Mouse (Mus musculus) layer of hippocampus, adult 9-11 months (tissue): Measurements from ENCODE around the gene Pcna.
"Not testable (repeated sequence)": the region's sequence is repeated elsewhere in the genome, so short reads cannot be mapped to it uniquely, and the experiment has no call there.

Experiments
- DNase-seq: peaks from one replicate; pipeline ENCODE4 v3.0.0; 2022

Gene Pcna

DNA sequence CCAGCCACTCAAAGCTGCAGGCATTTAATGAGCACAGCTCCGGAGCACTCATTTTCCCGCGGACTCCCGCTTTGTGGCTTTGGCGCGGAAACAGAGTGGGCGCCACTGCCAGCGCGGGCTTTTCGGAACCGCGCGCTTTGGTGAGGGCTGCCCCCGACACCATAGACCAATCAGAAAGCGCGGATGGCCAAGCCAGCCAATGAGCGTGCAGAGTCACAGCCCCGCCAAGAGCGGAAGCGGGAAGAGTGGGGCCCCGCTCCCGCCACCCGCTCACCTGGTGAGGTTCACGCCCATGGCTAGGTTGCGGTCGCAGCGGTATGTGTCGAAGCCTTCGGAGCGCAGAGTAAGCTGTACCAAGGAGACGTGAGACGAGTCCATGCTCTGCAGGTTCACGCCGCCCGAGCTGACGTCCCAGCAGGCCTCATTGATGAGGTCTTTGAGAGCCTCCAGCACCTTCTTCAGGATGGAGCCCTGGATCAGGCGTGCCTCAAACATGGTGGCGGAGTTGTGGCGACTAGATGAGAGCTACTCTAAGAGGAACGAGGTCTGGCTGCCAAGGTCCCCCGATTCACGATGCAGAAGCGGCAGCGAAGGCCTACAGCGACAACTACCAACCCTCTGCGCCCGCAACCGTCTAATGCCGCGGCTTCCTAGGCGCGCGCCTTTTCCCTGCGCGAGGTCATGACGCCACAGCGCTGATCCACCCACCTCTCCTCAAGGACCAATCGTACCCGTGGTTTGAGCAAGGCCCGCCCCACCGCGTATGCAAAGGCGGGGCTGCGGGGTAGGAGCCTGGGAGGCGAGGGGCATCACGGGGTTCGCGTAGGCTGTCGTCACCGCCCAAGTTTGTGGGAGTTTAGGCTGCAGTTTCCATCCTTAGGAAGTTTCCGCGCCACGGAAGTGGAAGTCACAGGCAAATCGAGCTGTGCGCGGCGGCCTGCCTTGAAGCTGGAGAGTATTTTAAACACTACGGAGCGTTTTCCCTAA is at the start of gene Pcna:
TSS of gene Pcna (minus strand) at position 773 of the 987 bp plus-strand sequence.
- peak; percentile 98 for DNase-seq

DNA sequence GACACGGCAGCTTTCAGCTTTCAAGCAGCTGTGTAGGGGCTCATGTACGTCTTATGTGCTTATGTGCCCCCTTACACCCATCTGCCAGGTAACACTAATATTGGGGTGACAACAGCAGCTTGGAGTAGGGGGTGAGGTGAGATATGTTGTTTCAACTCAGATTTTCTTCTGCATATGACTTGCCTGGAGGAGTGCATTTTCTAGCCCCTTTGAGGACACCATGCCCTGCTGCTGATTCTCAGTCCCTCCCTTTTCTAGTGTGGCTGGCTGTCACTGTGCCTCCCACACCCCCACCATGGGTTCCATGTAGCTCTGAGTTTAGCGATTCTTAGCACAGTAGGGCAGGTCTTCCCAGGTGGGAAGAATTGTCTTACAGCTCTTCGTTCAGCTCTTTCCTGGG is 48.3 kb upstream of the Pcna start:
- DNase-seq: no peak

GRCm38 (mm10) chr2:132298250-132298649 is 45.1 kb upstream of the Pcna start:
- no peak for DNase-seq

GRCm38 (mm10) chr2:132293694-132294450 is 40.8 kb upstream of the Pcna start:
- DNase-seq: no peak

GRCm38 (mm10) chr2:132292083-132292482 is 39.0 kb upstream of the Pcna start:
- DNase-seq: peak; percentile 80

DNA sequence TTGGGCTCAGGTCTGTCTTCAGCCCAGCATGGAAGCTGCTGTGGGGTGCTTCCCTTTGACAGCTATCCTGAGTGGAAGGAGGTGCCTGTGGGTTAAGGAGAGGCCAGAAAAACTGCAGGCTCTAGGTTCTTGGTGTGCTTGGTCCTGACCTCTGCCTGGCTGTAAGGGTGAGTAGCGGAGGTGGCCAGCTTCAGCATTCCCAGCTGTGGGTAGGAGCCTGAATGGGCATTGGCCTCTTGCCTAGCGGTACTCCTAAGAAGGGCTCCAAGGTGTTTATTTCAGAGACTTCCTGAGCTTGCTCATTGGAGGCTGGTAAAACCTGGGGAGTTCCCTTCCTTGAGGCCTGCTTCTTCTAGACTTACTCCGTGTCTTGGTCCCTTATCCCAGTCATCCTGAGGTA is 38.2 kb upstream of the Pcna start:
- no peak for DNase-seq

DNA sequence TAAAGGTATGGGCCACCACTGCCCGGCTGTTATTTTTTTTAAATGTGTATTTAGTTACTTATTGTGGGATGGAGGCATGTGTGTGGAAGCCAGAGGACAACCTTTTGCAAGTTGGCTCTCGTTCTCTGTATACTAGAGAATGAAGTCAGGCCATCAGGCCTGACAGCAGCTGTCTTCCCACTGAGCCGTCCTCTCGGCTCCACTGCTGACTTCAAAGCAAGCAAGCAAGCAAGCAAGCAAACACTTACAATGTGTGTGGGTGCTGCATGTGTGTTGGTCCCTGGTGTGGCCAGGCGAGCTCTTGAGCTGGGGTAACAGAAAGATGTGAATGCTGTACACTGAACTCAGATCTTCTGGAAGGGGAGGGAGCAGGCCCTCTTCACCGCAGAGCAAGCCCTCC is 37.7 kb upstream of the Pcna start:
- peak; percentile 42 for DNase-seq

GRCm38 (mm10) chr2:132289213-132289612 is 36.1 kb upstream of the Pcna start:
- DNase-seq: not testable (repeated sequence)

GRCm38 (mm10) chr2:132286376-132287076 is 33.4 kb upstream of the Pcna start:
- no peak for DNase-seq

DNA sequence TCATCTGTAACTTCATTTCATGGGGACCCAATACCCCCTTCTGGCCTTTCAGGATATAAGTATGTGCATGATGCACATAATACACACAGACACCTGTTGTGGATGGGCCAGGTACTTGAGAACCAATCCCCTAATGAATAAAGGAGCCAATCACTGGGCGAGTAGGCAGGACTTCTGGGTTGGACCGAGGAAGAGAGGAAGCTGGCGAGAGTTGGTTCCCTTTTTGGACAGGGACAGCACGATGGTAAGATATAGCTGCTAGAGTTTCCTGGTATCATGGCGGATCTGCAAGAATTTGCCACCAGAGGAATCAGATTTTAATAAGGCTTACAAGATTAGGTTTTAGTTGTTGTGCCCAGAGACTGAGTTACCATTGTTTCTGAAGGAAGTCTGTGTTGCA is 32.6 kb upstream of the Pcna start:
- not testable (repeated sequence) for DNase-seq

DNA sequence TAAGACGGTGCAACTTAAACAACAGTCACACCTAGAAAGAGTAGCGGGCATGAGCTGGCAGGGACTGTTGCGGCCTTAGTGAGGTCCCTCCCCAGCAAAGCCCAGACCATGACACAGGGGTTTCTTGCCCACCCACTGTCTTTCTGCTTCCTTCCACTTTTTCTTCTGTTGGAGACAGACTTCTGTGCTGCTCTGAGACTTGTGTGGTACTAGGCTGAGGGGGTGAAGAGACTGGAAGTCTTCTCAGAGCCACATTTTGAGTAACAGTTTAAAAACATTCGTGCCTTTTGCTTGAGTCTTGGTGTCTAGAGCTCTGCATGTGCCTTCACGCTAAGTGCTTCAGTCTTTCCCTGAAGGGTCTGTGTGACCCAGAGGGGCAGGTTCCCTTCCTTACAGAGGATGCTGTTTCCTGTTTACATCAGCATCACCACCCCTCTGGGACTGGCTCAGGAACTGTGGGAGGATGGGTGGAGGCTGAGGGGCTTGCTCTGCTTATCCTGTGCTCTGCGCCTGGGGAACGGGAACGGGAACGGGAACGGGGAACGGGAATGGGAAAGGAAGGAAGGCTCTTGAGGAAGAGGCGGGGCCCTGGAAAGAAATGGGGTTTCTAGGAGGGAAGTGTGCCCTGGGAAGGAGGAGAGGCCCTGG is 31.5 kb upstream of the Pcna start:
- no peak for DNase-seq

DNA sequence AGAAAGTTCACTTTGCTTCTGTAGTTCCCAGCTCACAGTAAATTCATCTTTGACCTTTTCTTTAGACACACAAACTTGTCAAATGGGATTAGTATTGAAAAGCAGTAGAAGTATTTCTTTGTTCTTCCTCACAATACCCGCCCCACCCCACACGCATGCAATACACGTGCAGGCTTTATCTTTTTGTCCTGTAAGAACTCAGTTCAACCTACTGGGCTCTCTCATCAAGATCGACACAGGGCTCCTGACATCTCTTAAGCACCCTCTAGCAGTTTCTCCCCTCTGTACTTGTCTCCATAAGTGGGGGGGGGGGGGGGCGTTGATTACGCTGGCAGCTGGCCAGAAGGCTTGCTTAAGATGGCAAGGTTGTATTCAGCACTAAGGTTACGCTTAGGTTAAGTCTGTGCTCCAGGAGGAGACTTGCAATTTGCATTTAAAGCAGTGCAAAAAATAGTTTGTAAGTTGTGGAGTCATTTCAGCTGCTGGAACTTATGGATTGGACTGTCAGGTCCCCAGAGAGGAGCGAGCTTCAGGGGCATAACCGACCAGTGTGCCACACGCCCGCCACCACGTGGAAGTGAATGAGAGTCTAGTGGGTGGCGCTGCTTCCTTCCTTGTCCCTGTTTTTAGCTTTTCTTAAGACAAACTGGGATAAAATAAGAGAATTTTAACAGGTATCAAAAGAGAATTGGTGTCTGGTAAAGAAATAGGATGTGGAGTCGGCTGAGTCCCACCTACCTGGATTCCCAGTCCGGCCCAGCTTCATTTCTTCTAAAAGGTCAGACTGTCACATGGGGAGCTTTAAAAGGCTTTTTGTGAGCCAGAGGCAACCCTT is 30.3 kb upstream of the Pcna start:
- no peak for DNase-seq

DNA sequence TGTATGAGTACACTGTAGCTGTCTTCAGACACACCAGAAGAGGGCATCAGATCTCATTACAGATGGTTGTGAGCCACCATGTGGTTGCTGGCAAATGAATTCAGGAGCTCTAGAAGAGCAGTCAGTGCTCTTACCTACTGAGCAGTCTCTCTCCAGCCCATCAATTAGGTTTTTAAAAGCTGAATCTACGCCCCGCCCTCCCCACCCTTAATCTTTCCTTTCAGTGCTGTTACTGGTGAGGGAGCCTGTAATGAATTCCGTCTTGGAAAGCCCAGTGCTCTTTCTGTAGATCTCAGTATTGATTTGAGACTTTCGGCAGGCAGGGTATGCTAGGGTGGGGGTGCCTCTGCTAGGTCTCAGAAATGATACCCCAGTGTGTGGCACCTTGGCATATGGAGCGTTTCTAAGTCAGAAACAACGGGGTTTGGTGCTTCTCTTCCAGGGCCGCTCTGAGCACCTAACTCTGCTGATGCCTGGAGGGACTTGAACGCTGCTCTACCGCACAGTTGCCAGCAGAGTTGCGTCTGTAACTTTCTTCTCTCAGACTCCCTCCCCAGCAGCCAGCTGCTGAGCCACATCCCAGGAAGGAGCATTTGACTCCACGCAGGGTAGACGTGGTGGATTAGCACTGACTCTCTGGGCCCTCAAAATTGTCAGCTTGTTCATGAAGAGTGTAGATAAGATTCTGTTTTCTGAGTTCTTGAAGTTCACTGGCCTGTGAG is 29.5 kb upstream of the Pcna start:
- DNase-seq: no peak

DNA sequence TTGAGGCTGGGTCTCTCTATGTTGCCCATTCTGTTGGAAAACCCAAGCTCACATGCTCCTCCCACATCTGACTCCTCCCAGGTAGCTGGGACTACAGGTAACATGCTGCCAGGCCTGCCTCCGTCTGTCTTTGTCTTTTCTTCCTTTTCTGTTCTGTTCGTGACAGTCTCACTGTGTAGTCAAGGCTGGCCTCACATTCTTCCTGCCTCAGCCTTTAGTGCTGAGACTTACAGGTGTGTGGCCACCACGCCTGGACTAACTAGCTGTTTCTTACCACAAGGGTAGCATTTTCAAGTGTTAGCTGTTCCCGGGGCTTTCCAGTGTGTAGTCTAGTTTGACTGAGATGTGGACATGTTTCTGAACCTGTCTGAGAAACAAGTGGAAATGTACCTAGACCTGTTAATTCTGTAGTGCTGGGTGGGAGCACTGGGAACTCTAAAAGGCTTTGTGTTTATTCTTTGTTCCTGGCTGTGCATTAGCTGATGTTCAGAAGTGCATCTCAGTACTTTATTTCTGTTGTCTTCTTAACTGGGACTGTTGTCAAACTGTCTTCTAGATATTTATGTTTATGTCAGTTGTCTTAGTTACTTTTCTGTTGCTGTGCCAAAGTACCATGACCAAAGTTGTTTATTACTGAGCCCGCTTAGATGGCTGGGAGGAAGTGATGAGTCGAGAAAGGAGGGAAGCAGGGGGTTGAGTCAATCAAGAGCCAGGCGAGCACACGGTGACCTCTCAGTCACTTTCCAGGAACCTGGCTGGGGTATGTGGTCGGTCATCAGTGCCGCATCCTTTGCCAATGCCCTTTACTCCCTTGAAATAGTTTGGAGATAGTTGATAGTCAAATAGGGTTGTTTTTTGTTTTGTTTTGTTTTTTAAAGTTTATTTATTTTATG is 28.7 kb upstream of the Pcna start:
- no peak for DNase-seq

DNA sequence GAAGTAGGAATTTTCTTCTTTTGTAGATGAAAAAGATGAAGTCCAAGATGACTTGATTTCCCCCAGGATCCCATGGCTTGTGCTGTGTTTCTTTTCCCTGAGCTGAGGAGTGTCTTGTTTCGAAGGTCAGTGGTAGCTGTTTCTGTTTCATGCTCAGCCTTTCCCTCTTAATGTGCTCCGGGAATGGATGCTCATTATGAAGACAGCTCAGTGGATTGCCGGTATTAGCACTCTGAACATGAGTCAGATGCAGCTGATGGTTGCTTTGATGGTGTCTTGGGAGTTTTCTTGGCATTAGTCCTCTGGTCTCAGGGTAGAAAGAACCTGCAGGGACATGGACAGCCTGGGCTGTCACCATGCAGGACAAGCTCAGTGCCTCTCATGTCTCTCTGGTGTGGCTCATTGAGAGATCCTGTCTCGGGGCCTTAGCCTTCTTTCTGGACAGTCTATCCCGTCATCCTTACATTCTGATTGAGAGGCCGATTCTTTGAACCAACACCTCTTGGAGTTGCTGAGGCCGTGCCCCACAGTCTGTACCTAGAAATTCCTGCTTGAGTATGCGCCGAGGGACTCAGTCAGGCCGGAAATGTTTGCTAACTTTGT is 27.5 kb upstream of the Pcna start:
- no peak for DNase-seq

DNA sequence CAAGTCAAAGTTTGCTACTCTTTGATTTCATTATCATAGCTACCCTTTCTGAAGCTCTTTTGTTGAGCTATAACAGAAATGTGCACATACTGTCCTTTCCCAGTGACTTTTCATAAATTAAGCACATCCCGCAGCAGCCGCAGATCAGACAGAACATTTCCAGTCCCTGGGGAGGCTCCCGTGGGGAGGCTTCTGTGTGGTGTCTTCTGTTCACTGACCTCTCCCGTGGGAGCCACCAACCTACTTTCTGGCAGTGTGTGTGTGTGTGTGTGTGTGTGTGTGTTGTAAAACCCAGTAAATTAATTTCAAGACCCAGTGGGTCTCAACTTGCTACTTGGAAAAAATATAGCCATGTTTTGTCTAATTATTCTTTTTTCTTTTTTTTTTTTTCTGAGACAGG is 26.9 kb upstream of the Pcna start:
- no peak for DNase-seq

DNA sequence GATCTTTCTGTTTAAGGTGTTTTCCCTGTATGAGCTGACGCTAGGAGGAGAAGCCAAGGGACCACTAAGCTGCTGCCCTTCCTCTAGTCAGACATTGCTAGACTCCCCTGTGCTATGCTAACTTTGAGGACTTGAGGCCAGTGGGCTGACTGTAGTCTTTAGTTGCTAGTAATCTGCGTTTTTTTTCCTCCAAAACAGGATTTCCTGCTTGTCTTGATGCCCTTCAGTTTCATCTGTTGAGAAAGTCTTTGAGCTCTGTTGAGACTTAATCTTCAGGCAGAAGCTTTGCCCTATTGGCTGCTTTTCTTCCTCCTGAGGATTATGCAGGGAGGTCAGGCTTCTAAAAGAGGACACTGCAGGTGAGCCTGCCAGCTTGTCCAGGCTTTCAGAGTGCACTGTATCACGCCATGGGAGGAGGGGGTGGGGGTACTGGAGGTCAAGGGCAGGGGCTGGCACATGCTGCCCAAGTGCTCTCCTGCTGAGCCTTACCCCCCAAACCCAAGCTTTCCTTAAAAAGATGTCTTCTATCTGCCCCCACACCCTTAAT is 26.3 kb upstream of the Pcna start:
- no peak for DNase-seq

GRCm38 (mm10) chr2:132278273-132278853 is 25.2 kb upstream of the Pcna start:
- no peak for DNase-seq

- DNase-seq: no peak
Measured at GRCm38 (mm10) chr2:132276249-132276648, 23.1 kb upstream of the Pcna start.
